Mouse (Mus musculus) midbrain, embryonic 11.5 days (tissue): ENCODE measurements around the gene Tmem170b. TPM values are rescaled to one million over a fixed set of nuclear protein-coding genes. Genes with fewer than 3 reads are reported as not detected.

Experiments
- ATAC-seq: fragments of 200-750 bp; cut with Nextera tagmentation; 2 replicates; pipeline ENCODE4 v1.8.0; 2017; ENCODE audit warnings: moderate TSS enrichment, moderate library complexity; ENCODE audit not compliant: low FRiP score
- DNase-seq: peaks from one replicate; pipeline ENCODE4 v3.0.0; 2015; ENCODE audit warnings: low spot score; ENCODE audit errors: missing footprints
- H3K27ac ChIP-seq: fragments of 300-500 bp; sonication (generic); 2 replicates; pipeline ENCODE4 v1.5.1; 2014; ENCODE audit warnings: low read depth, low read length
- H3K27me3 ChIP-seq: fragments of 300-500 bp; sonication (generic); 2 replicates; pipeline ENCODE4 v1.6.1; 2014; ENCODE audit warnings: mild to moderate bottlenecking, low read length, moderate library complexity, mixed read lengths; ENCODE audit not compliant: control insufficient read depth, insufficient read depth
- H3K36me3 ChIP-seq: fragments of 300-500 bp; sonication (generic); 2 replicates; pipeline ENCODE4 v1.6.1; 2014; ENCODE audit warnings: mild to moderate bottlenecking, low read length, moderate library complexity, mixed read lengths; ENCODE audit not compliant: control insufficient read depth, insufficient read depth
- H3K4me1 ChIP-seq: fragments of 300-500 bp; sonication (generic); 2 replicates; pipeline ENCODE4 v1.6.1; 2014; ENCODE audit warnings: low read length; ENCODE audit not compliant: control insufficient read depth, insufficient read depth
- H3K4me2 ChIP-seq: fragments of 300-500 bp; sonication (generic); 2 replicates; pipeline ENCODE4 v1.6.1; 2014; ENCODE audit warnings: mild to moderate bottlenecking, moderate library complexity
- H3K4me3 ChIP-seq: fragments of 300-500 bp; sonication (generic); 2 replicates; pipeline ENCODE4 v1.5.1; 2014; ENCODE audit warnings: low read depth, low read length
- H3K9ac ChIP-seq: fragments of 300-500 bp; sonication (generic); 2 replicates; pipeline ENCODE4 v1.6.1; 2014; ENCODE audit warnings: low read length
- H3K9me3 ChIP-seq: fragments of 300-500 bp; sonication (generic); 2 replicates; pipeline ENCODE4 v1.6.1; 2016; ENCODE audit warnings: low read length; ENCODE audit not compliant: control insufficient read depth
- WGBS: fragments of 180-500 bp; shearing (Covaris S2); extraction: QIAGEN DNeasy Blood & Tissue Kit; methylation state at CpG from one replicate; pipeline ENCODE4 v1.1.7; 2014; 5-methylcytosine and 5-hydroxymethylcytosine counted together
- polyA plus RNA-seq: library from polyadenylated mRNA; unstranded; fragments of >200 nt; fragmentation: Nextera tagmentation; extraction: Ambion mirVana; gene quantifications from 2 replicates; pipeline ENCODE4 v1.2.1, GENCODE M21; 2014

Gene Tmem170b
- polyA plus RNA-seq, 1 experiment from 2014 or later: 23.8 TPM

DNA sequence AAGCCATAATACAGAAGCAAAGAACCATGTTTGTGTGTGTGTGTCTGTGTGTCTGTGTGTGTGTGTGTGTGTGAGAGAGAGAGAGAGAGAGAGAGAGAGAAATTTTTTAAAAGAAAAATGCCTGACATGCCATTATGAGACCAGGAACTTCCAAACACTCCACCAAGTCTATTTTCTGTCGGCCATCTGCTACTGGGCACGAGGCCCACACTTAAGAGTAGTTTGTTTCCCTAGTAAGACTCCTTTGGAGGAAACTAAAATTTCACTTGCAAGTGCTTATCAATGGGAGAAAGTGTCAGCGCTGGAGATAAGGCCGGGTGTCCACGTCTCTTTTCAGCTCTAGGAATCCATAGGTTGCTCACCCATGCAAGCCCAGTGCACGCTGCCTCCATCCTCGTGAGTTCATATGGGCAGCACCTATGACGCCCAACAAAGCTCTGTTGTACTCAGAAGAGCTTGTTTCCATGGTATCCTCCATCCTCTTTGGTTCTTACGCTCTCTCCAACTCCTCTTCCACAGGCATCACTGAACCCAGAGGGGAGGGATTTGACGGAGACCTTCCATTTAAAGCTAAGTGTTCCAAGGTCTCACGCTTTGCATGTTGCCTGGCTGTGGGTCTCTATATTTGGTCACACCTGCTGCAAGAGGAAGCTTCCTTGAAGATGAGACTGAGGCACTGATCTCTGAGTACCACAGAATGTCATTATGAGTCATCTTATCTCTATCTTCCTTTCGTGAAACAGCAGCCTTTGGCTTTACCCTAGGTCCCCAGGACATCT, 76.8 kb downstream of the Tmem170b start:
- Histone ChIP-seq H3K4me1 (no peaks in the 10 kb centered on the region), H3K36me3 (no peaks in the 10 kb centered on the region), H3K9me3 (no peaks in the 10 kb centered on the region), H3K27me3 (no peaks in the 10 kb centered on the region), H3K4me3 (no peak overlapping the region), H3K4me2 (no peak overlapping the region), H3K9ac (no peak overlapping the region), H3K27ac (no peak overlapping the region)
- WGBS: 89% methylated on average over 12 of the region's 12 CpGs
- no peak for ATAC-seq
- peak; percentile 70 for DNase-seq

GRCm38 (mm10) chr13:41683356-41684012, 77.8 kb downstream of the Tmem170b start:
- H3K27me3 ChIP-seq: no peaks in the 10 kb centered on the region
- WGBS: 85% methylated on average over 11 of the region's 11 CpGs
- no peak overlapping the region for H3K9ac ChIP-seq
- ATAC-seq (no peak), DNase-seq (peak; percentile 76)
- no peaks in the 10 kb centered on the region for H3K36me3 ChIP-seq
- no peaks in the 10 kb centered on the region for H3K4me1 ChIP-seq
- no peak overlapping the region for H3K4me2 ChIP-seq
- no peak overlapping the region for H3K4me3 ChIP-seq
- no peaks in the 10 kb centered on the region for H3K9me3 ChIP-seq
- H3K27ac ChIP-seq: no peak overlapping the region

DNA sequence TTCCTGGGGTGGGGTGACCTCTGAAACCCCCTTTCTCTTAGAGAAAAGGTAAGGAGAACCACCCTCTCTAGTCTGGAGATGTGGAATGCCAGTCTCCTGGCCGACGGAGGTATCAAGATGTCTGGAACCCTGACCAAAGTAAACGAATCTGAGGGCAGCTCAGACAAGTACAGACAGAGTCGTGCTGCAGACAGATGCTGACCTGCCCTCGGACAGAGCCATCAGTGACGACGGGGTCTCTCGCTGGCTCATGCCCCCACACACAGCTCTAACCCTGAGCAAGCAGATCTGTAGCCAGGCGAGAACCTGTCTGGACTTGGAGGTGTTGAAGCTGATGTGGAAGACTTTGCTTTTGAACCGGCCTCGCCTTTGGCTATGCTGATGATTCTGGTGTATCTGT, 79.8 kb downstream of the Tmem170b start:
- H3K36me3 ChIP-seq: no peaks in the 10 kb centered on the region
- H3K27ac ChIP-seq: no peak overlapping the region
- no peak overlapping the region for H3K4me3 ChIP-seq
- no peaks in the 10 kb centered on the region for H3K27me3 ChIP-seq
- no peaks in the 10 kb centered on the region for H3K4me1 ChIP-seq
- 82% methylated on average over 11 of the region's 11 CpGs for WGBS
- H3K4me2 ChIP-seq: no peak overlapping the region
- no peaks in the 10 kb centered on the region for H3K9me3 ChIP-seq
- no peak for ATAC-seq
- peak; percentile 78 for DNase-seq
- no peak overlapping the region for H3K9ac ChIP-seq

- H3K4me3 ChIP-seq: no peak overlapping the region
- DNase-seq (peak; percentile 69), ATAC-seq (no peak)
- no peaks in the 10 kb centered on the region for H3K4me1 ChIP-seq
- H3K9ac ChIP-seq: no peak overlapping the region
- H3K9me3 ChIP-seq: no peaks in the 10 kb centered on the region
- H3K27ac ChIP-seq: no peak overlapping the region
- 85% methylated on average over 6 of the region's 6 CpGs for WGBS
- no peak overlapping the region for H3K4me2 ChIP-seq
- H3K27me3 ChIP-seq: no peaks in the 10 kb centered on the region
- no peaks in the 10 kb centered on the region for H3K36me3 ChIP-seq
These were observed 83.3 kb downstream of the Tmem170b start for GRCm38 (mm10) chr13:41689055-41689454.

GRCm38 (mm10) chr13:41689598-41690045, 83.9 kb downstream of the Tmem170b start:
- no peaks in the 10 kb centered on the region for H3K36me3 ChIP-seq
- ATAC-seq: no peak
- WGBS: 89% methylated on average over 5 of the region's 5 CpGs
- no peak overlapping the region for H3K4me2 ChIP-seq
- DNase-seq: peak; percentile 64
- H3K27ac ChIP-seq: no peak overlapping the region
- H3K9me3 ChIP-seq: no peaks in the 10 kb centered on the region
- H3K27me3 ChIP-seq: no peaks in the 10 kb centered on the region
- no peaks in the 10 kb centered on the region for H3K4me1 ChIP-seq
- no peak overlapping the region for H3K4me3 ChIP-seq
- no peak overlapping the region for H3K9ac ChIP-seq

Other genes starting within 250 kb of the Tmem170b start
- 18.5 and 18.7 TPM in 2 replicates for gene Nedd9, start 118.5 kb upstream of the Tmem170b start, polyA plus RNA-seq
- not detected in 2 replicates for gene Adtrp, start 241.8 kb downstream of the Tmem170b start, polyA plus RNA-seq